8 mouse cellular contexts compared by ENCODE assay signal in the genomic region with DNA sequence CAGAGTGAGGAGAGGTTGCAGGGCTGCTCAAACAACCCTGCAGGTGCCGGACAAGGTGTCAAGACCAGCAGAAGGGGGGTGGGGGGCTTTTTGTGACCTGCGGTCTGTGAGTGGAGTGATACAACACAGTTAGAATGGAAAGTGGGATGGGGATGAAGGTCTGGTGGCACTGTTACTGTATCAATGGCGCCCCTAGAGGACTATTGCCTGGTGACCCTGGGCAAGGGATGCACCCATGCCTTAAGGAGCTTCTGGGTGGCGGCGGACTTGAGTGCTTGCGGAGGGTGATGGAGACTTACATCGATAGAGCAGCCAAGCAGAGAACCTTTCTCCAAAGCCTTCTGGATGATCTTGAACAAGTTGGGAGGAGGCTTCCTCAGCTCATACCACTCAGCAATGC. TPM values are rescaled to one million over a fixed set of nuclear protein-coding genes. Genes with fewer than 3 reads are reported as not detected.
DNase-seq lines count a peak whose midpoint lies in the region; ATAC-seq lines count a peak whose summit lies in the region.

No protein-coding gene starts in this region.

- H3K36me3 ChIP-seq in heart, embryonic 12.5 days = peaks cover 59% of the 10 kb centered on the region
- H3K36me3 ChIP-seq in limb, embryonic 10.5 days = peaks cover 68% of the 10 kb centered on the region

- no peak overlapping the region for H3K4me2 ChIP-seq in heart, embryonic 12.5 days

- no peak for DNase-seq in heart, adult 8-10 months (ENCODE audit: low spot score)
- DNase-seq in thymus, postnatal 25 days = peak; percentile 12
- no peak for DNase-seq in thymus, postnatal 14 days
- no peak for DNase-seq in limb, embryonic 10.5 days (ENCODE audit: low spot score)
- no peak for DNase-seq in cerebellum, postnatal 4 days (ENCODE audit: low spot score in 2 of 2)
- no peak for DNase-seq in cerebellum, adult 18-20 months

- no peaks in the 10 kb centered on the region for H3K27me3 ChIP-seq in heart, embryonic 12.5 days (replicated peaks)
- H3K27me3 ChIP-seq in limb, embryonic 10.5 days (ENCODE audit: low read depth, poor library complexity, severe bottlenecking) = no peaks in the 10 kb centered on the region

- 0 out of 2 replicates have a peak overlapping the region, but pooled peaks have one; percentile 38 for H3K9ac ChIP-seq in heart, embryonic 12.5 days

- no peaks in the 10 kb centered on the region for H3K9me3 ChIP-seq in heart, embryonic 12.5 days (replicated peaks)
- H3K9me3 ChIP-seq in limb, embryonic 10.5 days (replicated peaks) = no peaks in the 10 kb centered on the region

- H3K4me3 ChIP-seq in heart, embryonic 12.5 days = no peak overlapping the region
- H3K4me3 ChIP-seq in limb, embryonic 10.5 days = no peak overlapping the region

- WGBS in heart, embryonic 12.5 days = 74% methylated on average over 7 of the region's 7 CpGs
- whole genome bisulfite sequencing in limb, embryonic 10.5 days = 82% methylated on average over 7 of the region's 7 CpGs

- H3K27ac ChIP-seq in heart, embryonic 12.5 days (ENCODE audit: poor library complexity, severe bottlenecking) = peak overlapping the region; percentile 64
- peak overlapping the region; percentile 75; the same call in 1 of the 2 replicates for H3K27ac ChIP-seq in limb, embryonic 10.5 days

- ATAC-seq in heart, embryonic 12.5 days (ENCODE audit: insufficient number of reproducible peaks, low FRiP score) = no peak
- no peak for ATAC-seq in megakaryocyte, adult 5-6 weeks (ENCODE audit: poor library complexity, severe bottlenecking)

- H3K4me1 ChIP-seq in heart, embryonic 12.5 days (replicated peaks) = peaks cover 21% of the 10 kb centered on the region
- peaks cover 20% of the 10 kb centered on the region for H3K4me1 ChIP-seq in limb, embryonic 10.5 days

RNA-seq across cellular contexts. Expression of a gene that starts 26.8 kb away (rescaled TPM):
- 119 and 123 TPM in 2 replicates for polyA plus RNA-seq in heart, embryonic 12.5 days (2016; fragmentation: Nextera tagmentation; extraction: Ambion mirVana)
- 10 to 100 TPM; 53.7 to 72.8 (median 63.5) TPM for total RNA-seq in heart, adult 8-10 months (2022)
- polyA plus RNA-seq in limb, embryonic 10.5 days (2016; fragmentation: Nextera tagmentation; extraction: Ambion mirVana) = 65.2 and 86.5 TPM in 2 replicates
- 108 and 122 TPM in 2 replicates for total RNA-seq in megakaryocyte, adult 5-6 weeks (2015)
- 174 and 241 TPM in 2 replicates for total RNA-seq in megakaryocyte, adult 5-6 weeks (2017)
